Mouse (Mus musculus) MEL (cell line): ENCODE results near the gene Baz1a.

Experiments
- KAT2A ChIP-seq: conservative IDR thresholded peaks from 2 replicates; pipeline ENCODE4 v1.6.1; 2012; ENCODE audit warnings: low read depth, low read length, improper control_type of control experiment, inconsistent platforms
- POLR2A ChIP-seq, 2 experiments: IDR thresholded peaks; 2 replicates each; pipeline ENCODE4 v1.6.1; 2011 to 2012; ENCODE audit warnings: low read length in 2 of 2, mild to moderate bottlenecking in 2 of 2, control low read depth in 1 of 2, improper control_type of control experiment in 1 of 2, low read depth in 1 of 2, moderate library complexity in 1 of 2; ENCODE audit not compliant: control insufficient read depth in 1 of 2, insufficient read depth in 1 of 2, poor library complexity in 1 of 2

GRCm38 (mm10) chr12:54879630-54880029 is 134.5 kb downstream of the Baz1a start:
- TF ChIP-seq KAT2A (no peak), POLR2A (IDR thresholded peaks at IDR 0.05; ENCODE audit: control insufficient read depth in 1 of 2, insufficient read depth in 1 of 2, low read depth in 1 of 2, low read length in 2 of 2, poor library complexity in 1 of 2) (no peak)
